Mouse (Mus musculus): ENCODE results near the gene Ascl3. TPM values are rescaled to one million over a fixed set of nuclear protein-coding genes. Genes with fewer than 3 reads are reported as not detected.

Gene Ascl3
- polyA plus RNA-seq, 1 experiment from 2014 or later, result not detected

DNA sequence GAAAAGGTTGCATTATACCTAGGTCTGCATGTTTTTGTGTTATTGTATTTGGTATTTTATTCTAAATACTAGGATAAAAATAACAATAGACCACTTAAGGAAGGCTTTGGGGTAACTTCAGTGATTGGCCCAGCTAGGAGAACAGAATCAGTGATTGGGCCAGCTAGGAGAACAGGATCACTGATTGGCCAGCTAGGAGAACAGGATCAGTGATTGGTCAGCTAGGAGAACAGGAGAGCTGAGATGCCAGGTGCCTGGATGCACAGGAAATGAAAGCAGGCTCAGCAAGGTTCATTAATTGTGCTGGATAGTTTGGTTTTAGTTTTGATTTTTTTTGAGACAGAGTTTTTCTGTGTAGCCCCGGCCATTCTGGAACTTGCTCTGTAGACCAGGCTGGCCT is 50.6 kb downstream of the Ascl3 start:
- H3K9ac ChIP-seq, result no peak overlapping the region
- H3K9me3 ChIP-seq, result no peaks in the 10 kb centered on the region
- H3K36me3 ChIP-seq, result no peaks in the 10 kb centered on the region
- no peak overlapping the region for H3K27ac ChIP-seq
- no peaks in the 10 kb centered on the region for H3K4me1 ChIP-seq
- H3K27me3 ChIP-seq, result no peaks in the 10 kb centered on the region
- no peak overlapping the region for H3K4me3 ChIP-seq
- 91% methylated on average over 1 of the region's 1 CpGs for WGBS
- ATAC-seq (ENCODE audit: insufficient number of reproducible peaks, low FRiP score, low TSS enrichment, low read depth), result no peak
- no peak overlapping the region for H3K4me2 ChIP-seq

DNA sequence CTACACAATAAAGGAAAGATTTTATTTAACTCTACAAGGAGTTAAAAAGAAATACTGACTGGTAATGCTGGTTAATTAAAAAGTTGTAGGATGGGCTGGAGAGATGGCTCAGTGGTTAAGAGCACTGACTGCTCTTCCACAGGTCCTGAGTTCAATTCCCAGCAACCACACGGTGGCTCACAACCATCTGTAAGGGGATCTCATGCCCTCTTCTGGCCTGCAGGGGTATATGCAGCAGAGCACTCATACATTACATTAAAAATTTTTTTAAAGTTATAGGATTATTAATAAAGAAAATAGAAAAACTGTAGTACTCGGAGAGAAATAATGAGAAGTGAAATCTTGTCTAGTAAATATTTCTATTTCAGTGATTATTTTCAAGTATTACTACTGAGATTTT is 51.2 kb downstream of the Ascl3 start:
- no peak overlapping the region for H3K4me3 ChIP-seq
- no peak for ATAC-seq (ENCODE audit: insufficient number of reproducible peaks, low FRiP score, low TSS enrichment, low read depth)
- no peaks in the 10 kb centered on the region for H3K9me3 ChIP-seq
- 92% methylated on average over 2 of the region's 2 CpGs for WGBS
- H3K9ac ChIP-seq, result no peak overlapping the region
- H3K4me1 ChIP-seq, result no peaks in the 10 kb centered on the region
- no peaks in the 10 kb centered on the region for H3K27me3 ChIP-seq
- no peaks in the 10 kb centered on the region for H3K36me3 ChIP-seq
- H3K4me2 ChIP-seq, result no peak overlapping the region
- H3K27ac ChIP-seq, result no peak overlapping the region

Other genes with a start within 250 kb of the Ascl3 start
- gene Trim66, start 223.6 kb downstream of the Ascl3 start, polyA plus RNA-seq (2015; fragmentation: Nextera tagmentation; extraction: Ambion mirVana), result 0.04 and 0.11 TPM in 2 replicates
- gene Rpl27a, start 212.6 kb downstream of the Ascl3 start, polyA plus RNA-seq (2015; fragmentation: Nextera tagmentation; extraction: Ambion mirVana), result 113 and 140 TPM in 2 replicates
- 46.0 and 46.3 TPM in 2 replicates for gene St5, start 28.1 kb downstream of the Ascl3 start, polyA plus RNA-seq (2015; fragmentation: Nextera tagmentation; extraction: Ambion mirVana)
- 39.4 and 41.2 TPM in 2 replicates for gene Akip1, start 28.0 kb downstream of the Ascl3 start, polyA plus RNA-seq (2015; fragmentation: Nextera tagmentation; extraction: Ambion mirVana)
- not detected in 2 replicates for gene BC051019, start 7.9 kb downstream of the Ascl3 start, polyA plus RNA-seq (2015; fragmentation: Nextera tagmentation; extraction: Ambion mirVana)
- gene Tmem9b, start 21.1 kb upstream of the Ascl3 start, polyA plus RNA-seq (2015; fragmentation: Nextera tagmentation; extraction: Ambion mirVana), result 64.7 and 74.2 TPM in 2 replicates
- gene Nrip3, start 50.3 kb upstream of the Ascl3 start, polyA plus RNA-seq (2015; fragmentation: Nextera tagmentation; extraction: Ambion mirVana), result 1.5 and 1.7 TPM in 2 replicates
- gene Scube2, start 134.0 kb upstream of the Ascl3 start, polyA plus RNA-seq (2015; fragmentation: Nextera tagmentation; extraction: Ambion mirVana), result 11.6 and 12.2 TPM in 2 replicates
- 31.9 and 34.7 TPM in 2 replicates for gene Dennd5a, start 228.7 kb upstream of the Ascl3 start, polyA plus RNA-seq (2015; fragmentation: Nextera tagmentation; extraction: Ambion mirVana)

All from limb, embryonic 15.5 days (tissue).